8 mouse cellular contexts compared by ENCODE assay signal in the genomic region with DNA sequence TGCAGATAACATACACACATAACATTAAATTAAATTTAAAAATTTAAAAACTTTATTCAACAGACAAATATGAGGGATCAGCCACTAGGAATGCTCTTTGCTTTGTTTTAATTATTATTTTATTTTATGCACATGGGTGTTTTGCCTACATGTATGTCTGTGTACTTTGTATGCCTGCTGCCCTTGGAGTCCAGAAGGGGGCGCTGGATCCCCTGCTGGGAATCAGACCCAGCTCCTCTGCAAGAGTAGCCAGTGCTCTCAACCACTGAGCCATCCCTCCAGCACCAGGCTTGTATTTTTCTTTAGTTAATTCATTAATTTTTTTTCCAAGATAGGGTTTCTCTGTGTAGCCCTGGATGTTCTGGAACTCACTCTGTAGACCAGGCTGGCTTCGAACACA.
A peak's percentile ranks its signal among the peaks of the same experiment; 100 is the strongest.
DNase-seq lines count a peak whose midpoint lies in the region; ATAC-seq lines count a peak whose summit lies in the region.

No protein-coding gene starts in this region.

- peaks cover 7% of the 10 kb centered on the region for H3K36me3 ChIP-seq in erythroblast, embryonic 14.5 days (ENCODE audit: control insufficient read depth)

- H3K27me3 ChIP-seq in erythroblast, embryonic 14.5 days (ENCODE audit: control insufficient read depth) = no peaks in the 10 kb centered on the region

- peaks cover 5% of the 10 kb centered on the region for H3K9me3 ChIP-seq in erythroblast, embryonic 14.5 days (ENCODE audit: control insufficient read depth, low read length)

- peak; percentile 28 to 60 for DNase-seq in adrenal gland, adult (ENCODE audit: inconsistent age in 2 of 2, low spot score in 1 of 2)
- DNase-seq in adrenal gland, postnatal 4 days (ENCODE audit: low spot score in 2 of 2) = no peak
- DNase-seq in left cerebral cortex, postnatal 4 days = peak; percentile 41
- DNase-seq in left cerebral cortex, postnatal 25 days (ENCODE audit: low spot score in 2 of 2) = no peak
- no peak for DNase-seq in layer of hippocampus, adult 8-10 months (ENCODE audit: low spot score in 2 of 2)
- DNase-seq in urinary bladder, postnatal 4 days (ENCODE audit: low spot score in 2 of 2) = no peak

- peak overlapping the region; percentile 74 for H3K4me3 ChIP-seq in erythroblast, embryonic 14.5 days (replicated peaks)

- H3K4me1 ChIP-seq in erythroblast, embryonic 14.5 days (ENCODE audit: control insufficient read depth) = peaks cover 89% of the 10 kb centered on the region

- 0 out of 2 replicates have a peak, but pooled peaks have one; percentile 24 for ATAC-seq in megakaryocyte progenitor cell, adult 5-6 weeks (replicated peaks; ENCODE audit: poor library complexity)

- intact Hi-C loops in left cerebral cortex, postnatal 4 days (cut with DNase I) = no loop called here
- intact Hi-C loops in left cerebral cortex, postnatal 25 days (cut with DNase I) = loop anchor here (2.0 kb wide), 1 partner anchor 129 kb away; no protein-coding TSS in a partner anchor

Comparison
In these comparisons a context has a peak if more than half of its experiments do, and no peak if none do; other contexts are left out.
1. DNase-seq: peak in adrenal gland, adult (2 of 2) and left cerebral cortex, postnatal 4 days (single experiment); none in adrenal gland, postnatal 4 days (0 of 2), left cerebral cortex, postnatal 25 days (0 of 2), layer of hippocampus, adult 8-10 months (0 of 2) and urinary bladder, postnatal 4 days (0 of 2).